Mouse (Mus musculus) adrenal gland, postnatal 14 days (tissue): ENCODE measurements at regions not wholly inside any gene's neighbourhood (a gene's known extent, or its start where the extent isn't known, plus 50 kb on each side); places are given as distances from the start of the nearest gene placed in this dataset.
"Not testable (repeated sequence)": the region's sequence is repeated elsewhere in the genome, so short reads cannot be mapped to it uniquely, and the experiment has no call there.

Experiments
- DNase-seq: peaks from one replicate; pipeline ENCODE4 v3.0.0; 2021; ENCODE audit warnings: mixed read lengths

GRCm38 (mm10) chr10:95773425-95773980, 69.2 kb downstream of the Gm33543 start:
- peak; percentile 45 for DNase-seq

GRCm38 (mm10) chr10:95772811-95773424, 69.8 kb downstream of the Gm33543 start:
- DNase-seq, result no peak

GRCm38 (mm10) chr10:95768974-95769373, 73.8 kb downstream of the Gm33543 start:
- DNase-seq, result no peak

- no peak for DNase-seq
These were observed 75.1 kb downstream of the Gm33543 start for GRCm38 (mm10) chr10:95767526-95768161.

GRCm38 (mm10) chr10:95764129-95764528, 78.6 kb downstream of the Gm33543 start:
- peak; percentile 39 for DNase-seq

GRCm38 (mm10) chr10:95762632-95763031, 80.1 kb downstream of the Gm33543 start:
- peak; percentile 16 for DNase-seq

- DNase-seq, result no peak
These were observed 80.8 kb downstream of the Gm33543 start for GRCm38 (mm10) chr10:95761969-95762368.

- peak; percentile 51 for DNase-seq
These were observed 82.4 kb downstream of the Gm33543 start for GRCm38 (mm10) chr10:95760121-95760870.

GRCm38 (mm10) chr10:95758181-95758580, 84.5 kb downstream of the Gm33543 start:
- no peak for DNase-seq

- no peak for DNase-seq
These were observed 82.2 kb upstream of the Anapc15-ps start for GRCm38 (mm10) chr10:95755429-95755828.

- DNase-seq, result no peak
These were observed 80.2 kb upstream of the Anapc15-ps start for GRCm38 (mm10) chr10:95753396-95753905.

GRCm38 (mm10) chr10:95748360-95748759, 75.1 kb upstream of the Anapc15-ps start:
- no peak for DNase-seq

- DNase-seq, result no peak
These were observed 74.7 kb upstream of the Anapc15-ps start for GRCm38 (mm10) chr10:95747939-95748338.

GRCm38 (mm10) chr10:95745834-95746620, 72.8 kb upstream of the Anapc15-ps start:
- no peak for DNase-seq

- no peak for DNase-seq
These were observed 72.0 kb upstream of the Anapc15-ps start for GRCm38 (mm10) chr10:95745254-95745653.

GRCm38 (mm10) chr10:95743627-95744026, 70.4 kb upstream of the Anapc15-ps start:
- no peak for DNase-seq

- no peak for DNase-seq
These were observed 66.2 kb upstream of the Anapc15-ps start for GRCm38 (mm10) chr10:95739421-95739820.

GRCm38 (mm10) chr10:95736743-95737142, 63.5 kb upstream of the Anapc15-ps start:
- DNase-seq, result not testable (repeated sequence)

GRCm38 (mm10) chr10:95731001-95731400, 57.8 kb upstream of the Anapc15-ps start:
- DNase-seq, result no peak

GRCm38 (mm10) chr10:95729890-95730289, 56.6 kb upstream of the Anapc15-ps start:
- DNase-seq, result no peak

GRCm38 (mm10) chr10:95725910-95726309, 52.7 kb upstream of the Anapc15-ps start:
- DNase-seq, result peak; percentile 54

GRCm38 (mm10) chr10:95725349-95725748, 52.1 kb upstream of the Anapc15-ps start:
- DNase-seq, result peak; percentile 25
